26 mouse cellular contexts compared by ENCODE assay signal in the genomic region with DNA sequence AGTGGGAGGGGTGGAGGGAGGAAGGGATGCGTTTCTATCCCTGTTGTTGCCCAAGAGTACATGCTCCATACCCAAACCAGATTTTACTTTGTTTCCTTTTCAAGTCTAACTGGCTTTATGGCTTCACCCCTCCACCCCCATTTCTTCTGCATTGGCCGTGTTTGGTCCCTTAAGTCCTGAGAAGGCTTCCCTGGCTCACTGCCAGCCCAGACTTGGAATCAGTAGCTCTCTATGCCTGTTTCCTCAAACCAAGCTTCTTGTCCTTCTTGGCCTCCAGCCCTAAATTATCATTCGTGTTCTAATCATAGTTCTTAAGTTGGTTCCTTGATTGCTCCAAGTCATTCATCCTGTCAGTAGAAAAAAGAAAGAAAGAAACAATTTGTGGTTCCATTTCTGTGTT.
A peak's percentile ranks its signal among the peaks of the same experiment; 100 is the strongest.
DNase-seq lines count a peak whose midpoint lies in the region; ATAC-seq and TF ChIP-seq lines count a peak whose summit lies in the region.
"Had no signal": no experiment of that assay in that cellular context is flagged by ENCODE, and none has a peak within 500 bp of the region (broad histone marks: within the 10 kb centered on the region; RNA-seq: fewer than 3 reads in every experiment).

No protein-coding gene starts in this region.

- H3K27me3 ChIP-seq in kidney, embryonic 15.5 days: peaks cover 2% of the 10 kb centered on the region; the same call in 1 of the 2 replicates
- no peaks in the 10 kb centered on the region for H3K27me3 ChIP-seq in lung, embryonic 16.5 days (ENCODE audit: control insufficient read depth, insufficient read depth, low read depth, low read length)
- H3K27me3 ChIP-seq: hindbrain, embryonic 12.5 days had no signal

- 0 out of 2 replicates have a peak, but pooled peaks cover 2% of the 10 kb centered on the region for H3K4me1 ChIP-seq in kidney, embryonic 15.5 days
- no peaks in the 10 kb centered on the region for H3K4me1 ChIP-seq in lung, embryonic 16.5 days (replicated peaks; ENCODE audit: control insufficient read depth, insufficient read depth, low read length)
- H3K4me1 ChIP-seq in lung, adult 2 months (ENCODE audit: control insufficient read depth, insufficient read depth, low read length): no peaks in the 10 kb centered on the region

- WGBS in kidney, embryonic 15.5 days: 56% methylated on average over 3 of the region's 3 CpGs
- 40% methylated on average over 3 of the region's 3 CpGs for WGBS in lung, embryonic 16.5 days
- WGBS in lung, adult 2 months: 28% methylated on average over 3 of the region's 3 CpGs

- DNase-seq in adrenal gland, postnatal 10 days: peak; percentile 32
- DNase-seq in adrenal gland, postnatal 4 days (ENCODE audit: low spot score in 2 of 2): no peak
- peak; percentile 47 for DNase-seq in kidney, postnatal 10 days
- no peak for DNase-seq in lung, adult 2 months
- DNase-seq in MN1 (ENCODE audit: low spot score): peak; percentile 16
- no peak for DNase-seq in urinary bladder, postnatal 4 days (ENCODE audit: low spot score in 2 of 2)
- DNase-seq: adrenal gland, adult 2 months; cerebellum, adult 9-10 months; gastrocnemius, postnatal 10 days; layer of hippocampus, postnatal 36 days; spleen, adult 18-20 months; thymus, postnatal 25 days had no signal

- no peak for TF ChIP-seq CTCF in lung, adult 2 months (IDR thresholded peaks at IDR 0.05; ENCODE audit: insufficient read depth, low read length)

- no peak for TF ChIP-seq POLR2A in lung, adult 2 months (IDR thresholded peaks at IDR 0.05; ENCODE audit: borderline replicate concordance, extremely low read depth, low read depth, low read length)

- H3K27ac ChIP-seq in kidney, embryonic 15.5 days: no peak overlapping the region
- H3K27ac ChIP-seq in lung, embryonic 16.5 days (ENCODE audit: low read length): no peak overlapping the region
- H3K27ac ChIP-seq: forebrain, embryonic 10.5 days; hindbrain, embryonic 12.5 days; kidney, postnatal 0 days; layer of hippocampus, adult 2 months; limb, embryonic 13.5 days; liver, embryonic 14.5 days; midbrain, embryonic 10.5 days had no signal

- H3K36me3 ChIP-seq in kidney, embryonic 15.5 days: no peaks in the 10 kb centered on the region
- H3K36me3 ChIP-seq in lung, embryonic 16.5 days (ENCODE audit: control insufficient read depth, insufficient read depth, low read length): no peaks in the 10 kb centered on the region
- H3K36me3 ChIP-seq: forebrain, embryonic 10.5 days; hindbrain, embryonic 12.5 days; limb, embryonic 13.5 days; midbrain, embryonic 10.5 days had no signal

- no peak for ATAC-seq in kidney, embryonic 15.5 days (replicated peaks; ENCODE audit: low FRiP score)
- ATAC-seq in lung, embryonic 16.5 days (ENCODE audit: low read depth): peak; percentile 45
- ATAC-seq: forebrain, embryonic 16.5 days; intestine, postnatal 0 days; midbrain, embryonic 16.5 days had no signal

- H3K9me3 ChIP-seq in kidney, embryonic 15.5 days (replicated peaks): no peaks in the 10 kb centered on the region
- no peaks in the 10 kb centered on the region for H3K9me3 ChIP-seq in lung, embryonic 16.5 days (ENCODE audit: control insufficient read depth, low read length)
- H3K9me3 ChIP-seq: forebrain, embryonic 10.5 days; hindbrain, embryonic 12.5 days; limb, embryonic 13.5 days; midbrain, embryonic 10.5 days had no signal

- H3K9ac ChIP-seq in kidney, embryonic 15.5 days: no peak overlapping the region
- H3K9ac ChIP-seq in lung, embryonic 16.5 days (ENCODE audit: low read length): no peak overlapping the region
- H3K9ac ChIP-seq: hindbrain, embryonic 12.5 days; limb, embryonic 13.5 days; liver, embryonic 14.5 days had no signal

- H3K4me3 ChIP-seq in kidney, embryonic 15.5 days (replicated peaks): no peak overlapping the region
- no peak overlapping the region for H3K4me3 ChIP-seq in lung, embryonic 16.5 days (ENCODE audit: low read length)
- no peak overlapping the region for H3K4me3 ChIP-seq in lung, adult 2 months (replicated peaks; ENCODE audit: extremely low read depth, low read depth, low read length)
- H3K4me3 ChIP-seq: forebrain, embryonic 10.5 days; hindbrain, embryonic 12.5 days; layer of hippocampus, adult 2 months; limb, embryonic 13.5 days; midbrain, embryonic 10.5 days; myocyte had no signal

- H3K4me2 ChIP-seq in kidney, embryonic 15.5 days: no peak overlapping the region
- H3K4me2 ChIP-seq in lung, embryonic 16.5 days (ENCODE audit: low read depth, low read length): no peak overlapping the region
- H3K4me2 ChIP-seq: heart, embryonic 11.5 days; hindbrain, embryonic 12.5 days; limb, embryonic 13.5 days had no signal

Comparison
In these comparisons a context has a peak if more than half of its experiments do, and no peak if none do; other contexts are left out.
1. DNase-seq: peak in adrenal gland, postnatal 10 days (single experiment), kidney, postnatal 10 days (single experiment) and MN1 (single experiment); none in adrenal gland, postnatal 4 days (0 of 2), lung, adult 2 months (single experiment) and urinary bladder, postnatal 4 days (0 of 2).